Mouse (Mus musculus) ES-Bruce4 (cell line): Measurements from ENCODE around the gene Olfr1359. TPM values are rescaled to one million over a fixed set of nuclear protein-coding genes. Genes with fewer than 3 reads are reported as not detected.

Experiments used
- H3K27ac ChIP-seq: 2 replicates; pipeline ENCODE4 v1.5.1; 2012; ENCODE audit warnings: low read length, inconsistent platforms; ENCODE audit not compliant: insufficient read depth
- H3K27me3 ChIP-seq: 2 replicates; pipeline ENCODE4 v1.6.1; 2012; ENCODE audit warnings: mild to moderate bottlenecking, low read length, inconsistent platforms; ENCODE audit not compliant: control insufficient read depth, poor library complexity, insufficient read depth, severe bottlenecking
- H3K36me3 ChIP-seq: 2 replicates; pipeline ENCODE4 v1.6.1; 2012; ENCODE audit warnings: inconsistent platforms, mild to moderate bottlenecking, low read length, moderate library complexity; ENCODE audit not compliant: control insufficient read depth, poor library complexity, insufficient read depth, severe bottlenecking
- H3K4me1 ChIP-seq: one replicate; pipeline ENCODE4 v1.8.1; 2011; ENCODE audit warnings: low read length; ENCODE audit not compliant: control insufficient read depth, insufficient read depth
- H3K4me3 ChIP-seq: 2 replicates; pipeline ENCODE4 v1.5.1; 2011; ENCODE audit warnings: low read depth, mild to moderate bottlenecking, low read length
- H3K9ac ChIP-seq: 2 replicates; pipeline ENCODE4 v1.6.1; 2012; ENCODE audit warnings: low read depth, mild to moderate bottlenecking, inconsistent platforms; ENCODE audit not compliant: poor library complexity, severe bottlenecking
- H3K9me3 ChIP-seq: replicated peaks from 2 replicates; pipeline ENCODE4 v1.6.1; 2012; ENCODE audit warnings: mild to moderate bottlenecking, low read length, inconsistent platforms; ENCODE audit not compliant: control insufficient read depth, poor library complexity, insufficient read depth, severe bottlenecking
- CTCF ChIP-seq: IDR thresholded peaks from one replicate; pipeline ENCODE4 v1.8.1; 2011; ENCODE audit warnings: low read depth, low read length
- EP300 ChIP-seq: IDR thresholded peaks from 2 replicates; pipeline ENCODE4 v1.6.1; 2011; ENCODE audit warnings: low read depth, low read length; ENCODE audit not compliant: insufficient read depth
- POLR2A ChIP-seq: IDR thresholded peaks from one replicate; pipeline ENCODE4 v1.8.1; 2011; ENCODE audit warnings: low read length; ENCODE audit not compliant: insufficient read depth
- polyA plus RNA-seq: library from polyadenylated mRNA; stranded (reverse); fragments of >200 nt; gene quantifications from 2 replicates; pipeline ENCODE4 v1.2.4, GENCODE M21; 2011; ENCODE audit warnings: low read depth; ENCODE audit not compliant: missing spikeins, insufficient read depth, insufficient read length

Gene Olfr1359
- polyA plus RNA-seq, 1 experiment = not detected

DNA sequence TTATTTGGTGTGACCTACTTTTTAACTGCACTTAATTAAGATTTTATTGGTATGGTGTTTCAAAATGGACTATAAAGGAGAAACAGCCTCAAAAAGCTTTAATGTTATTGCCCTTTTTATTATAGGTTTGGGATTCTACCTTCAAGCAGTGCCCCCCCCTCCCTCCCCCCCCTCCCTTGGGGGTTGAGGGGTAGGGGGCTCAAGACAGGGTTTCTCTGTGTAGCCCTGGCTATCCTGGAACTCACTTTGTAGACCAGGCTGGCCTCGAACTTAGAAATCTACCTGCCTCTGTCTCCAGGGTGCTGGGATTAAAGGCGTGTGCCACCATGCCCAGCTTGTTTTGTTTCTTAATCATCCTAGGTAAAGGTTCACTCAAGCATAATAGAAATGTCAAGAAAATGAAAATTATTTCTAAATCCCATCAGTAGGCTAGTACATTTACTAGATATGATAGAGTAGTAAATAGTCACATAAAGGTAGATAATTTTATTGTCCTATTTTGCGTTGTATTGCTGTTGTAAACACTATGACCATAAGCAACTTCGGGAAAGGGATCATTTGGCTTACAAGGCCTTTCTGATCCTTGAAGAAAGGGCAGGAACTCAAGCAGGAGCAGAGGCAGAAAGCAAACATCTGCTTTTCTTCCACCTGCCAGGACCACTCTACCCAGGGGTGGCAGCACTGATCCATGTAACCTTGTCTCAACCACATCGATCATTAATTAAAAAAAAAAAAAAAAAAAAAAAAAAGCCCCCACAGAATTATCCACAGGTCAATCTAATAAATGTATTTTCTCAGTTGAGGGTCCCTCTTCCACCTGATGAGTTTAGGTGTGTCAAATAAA lies 25.3 kb downstream of the Olfr1359 start:
- H3K9me3 ChIP-seq = no peaks in the 10 kb centered on the region
- no peaks in the 10 kb centered on the region for H3K27me3 ChIP-seq
- no peaks in the 10 kb centered on the region for H3K36me3 ChIP-seq
- no peaks in the 10 kb centered on the region for H3K4me1 ChIP-seq
- peak overlapping the region; percentile 96 for H3K9ac ChIP-seq
- H3K27ac ChIP-seq = peak overlapping the region; percentile 98
- TF ChIP-seq POLR2A (no peak), EP300 (no peak), CTCF (peak; percentile 11)
- no peak overlapping the region for H3K4me3 ChIP-seq

DNA sequence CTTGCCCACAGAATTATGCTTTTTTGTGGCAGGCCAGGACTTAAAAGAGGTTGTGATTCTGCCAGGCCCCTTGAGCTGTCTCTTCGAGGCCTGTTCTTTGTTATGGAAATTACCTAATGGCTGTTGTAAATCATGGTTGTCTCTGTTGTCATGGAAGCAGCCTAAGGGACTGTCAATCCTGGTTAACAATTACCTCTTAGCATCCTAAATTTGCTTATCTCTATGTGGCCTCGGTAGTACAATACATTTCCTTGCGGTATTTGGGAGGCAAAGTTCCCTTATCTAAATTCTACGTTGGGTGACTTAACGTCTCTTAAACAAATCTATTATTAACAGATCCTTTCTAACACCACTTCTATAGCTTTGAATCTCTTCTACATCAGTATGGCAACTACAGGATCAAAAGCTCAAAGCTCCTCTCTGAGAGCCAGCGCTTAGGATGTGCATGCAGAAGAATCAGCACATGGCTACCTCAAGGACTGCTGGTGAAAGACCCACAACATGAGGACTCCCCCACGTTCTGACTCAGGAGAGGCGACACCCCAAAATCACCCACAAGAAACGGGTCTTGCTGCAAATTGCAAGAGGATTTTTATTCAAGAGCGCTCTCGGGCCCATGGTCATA lies 30.1 kb downstream of the Olfr1359 start:
- Histone ChIP-seq H3K9ac (no peak overlapping the region), H3K27me3 (no peaks in the 10 kb centered on the region), H3K4me3 (no peak overlapping the region), H3K9me3 (no peaks in the 10 kb centered on the region), H3K4me1 (peaks cover 2% of the 10 kb centered on the region), H3K27ac (peak overlapping the region; percentile 93), H3K36me3 (no peaks in the 10 kb centered on the region)
- TF ChIP-seq EP300 = no peak
- no peak for TF ChIP-seq CTCF
- no peak for TF ChIP-seq POLR2A

DNA sequence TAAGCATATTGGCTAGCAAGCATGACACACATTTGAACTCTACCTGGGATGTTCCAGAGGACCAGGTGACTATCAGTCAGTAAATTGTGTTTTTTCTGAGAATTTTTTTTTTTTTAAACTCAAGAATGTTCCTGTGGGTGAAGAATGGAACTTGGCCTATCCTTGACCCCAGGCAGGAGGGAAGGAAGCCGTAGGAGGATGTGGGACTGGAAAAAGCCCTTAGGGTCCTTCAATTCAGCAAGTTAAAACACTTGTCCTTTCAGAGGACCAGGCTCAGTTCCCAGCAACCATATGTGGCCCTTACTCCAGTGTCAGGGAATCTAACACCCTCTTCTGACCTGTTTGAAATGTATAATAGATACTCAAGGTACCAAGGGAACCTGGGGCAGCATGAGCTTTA lies 31.6 kb downstream of the Olfr1359 start:
- H3K36me3 ChIP-seq = no peaks in the 10 kb centered on the region
- no peaks in the 10 kb centered on the region for H3K9me3 ChIP-seq
- peak overlapping the region; percentile 30; the same call in 1 of the 2 replicates for H3K9ac ChIP-seq
- TF ChIP-seq EP300 = peak; percentile 94
- no peak for TF ChIP-seq CTCF
- TF ChIP-seq POLR2A = no peak
- no peak overlapping the region for H3K4me3 ChIP-seq
- H3K27ac ChIP-seq = peak overlapping the region; percentile 86
- H3K27me3 ChIP-seq = no peaks in the 10 kb centered on the region
- peaks cover 2% of the 10 kb centered on the region for H3K4me1 ChIP-seq

GRCm38 (mm10) chr13:21733466-21733865 lies 35.6 kb downstream of the Olfr1359 start:
- H3K4me1 ChIP-seq = peaks cover 2% of the 10 kb centered on the region
- no peaks in the 10 kb centered on the region for H3K9me3 ChIP-seq
- TF ChIP-seq POLR2A (no peak), EP300 (no peak), CTCF (peak; percentile 9)
- H3K27me3 ChIP-seq = no peaks in the 10 kb centered on the region
- H3K27ac ChIP-seq = no peak overlapping the region; the same call in 1 of the 2 replicates
- H3K4me3 ChIP-seq = no peak overlapping the region
- no peaks in the 10 kb centered on the region for H3K36me3 ChIP-seq
- peak overlapping the region; percentile 50; the same call in 1 of the 2 replicates for H3K9ac ChIP-seq

DNA sequence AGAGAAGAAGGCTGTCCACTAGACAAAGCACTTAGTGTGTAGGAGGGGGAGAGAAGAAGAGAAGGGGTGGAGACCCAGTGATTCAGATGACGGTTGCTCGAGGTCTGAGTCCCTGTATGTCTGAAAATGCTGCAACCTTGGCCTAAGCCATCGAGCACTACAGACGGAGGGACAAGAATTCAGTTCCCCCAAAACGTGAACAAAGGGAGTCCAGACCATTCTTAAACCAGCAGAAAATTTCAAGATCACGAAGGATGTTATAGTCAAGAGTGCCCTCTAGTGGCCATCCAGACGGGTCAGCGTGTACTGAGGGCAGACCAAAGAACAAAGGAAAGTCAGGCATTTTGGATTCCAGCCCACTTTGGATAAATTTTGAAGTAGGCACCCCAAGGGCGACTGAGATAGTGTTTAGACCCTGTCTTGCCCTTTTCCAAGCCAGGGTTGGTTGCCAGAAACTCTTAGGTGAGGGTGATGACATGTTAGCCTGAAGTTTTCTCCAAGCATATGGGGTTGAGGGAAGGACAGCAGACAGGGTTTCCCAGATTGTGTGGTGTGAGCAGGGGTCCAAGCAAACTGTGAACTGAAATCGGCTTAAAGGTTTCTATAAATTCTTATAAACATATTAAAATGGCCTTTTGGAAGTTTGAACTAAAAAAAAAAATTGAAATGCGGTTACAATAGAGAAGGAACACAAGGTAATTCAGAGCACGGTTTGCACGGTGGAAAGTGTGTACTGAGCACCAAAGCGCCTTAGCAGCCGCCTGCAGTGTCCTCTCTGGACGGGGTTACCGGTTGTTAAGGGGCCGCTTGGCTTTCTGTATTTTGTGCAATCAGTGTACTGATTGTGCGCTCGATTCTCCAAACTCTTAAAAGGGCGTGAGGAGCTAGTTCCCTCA lies 36.3 kb downstream of the Olfr1359 start:
- Histone ChIP-seq H3K27ac (peak overlapping the region; percentile 87), H3K36me3 (no peaks in the 10 kb centered on the region), H3K4me1 (peaks cover 2% of the 10 kb centered on the region), H3K9ac (peak overlapping the region; percentile 50), H3K9me3 (no peaks in the 10 kb centered on the region), H3K27me3 (no peaks in the 10 kb centered on the region), H3K4me3 (peak overlapping the region; percentile 36)
- no peak for TF ChIP-seq POLR2A
- TF ChIP-seq CTCF = peak; percentile 61
- TF ChIP-seq EP300 = no peak
